Mouse (Mus musculus): ENCODE results near the gene Tmem214.

DNA sequence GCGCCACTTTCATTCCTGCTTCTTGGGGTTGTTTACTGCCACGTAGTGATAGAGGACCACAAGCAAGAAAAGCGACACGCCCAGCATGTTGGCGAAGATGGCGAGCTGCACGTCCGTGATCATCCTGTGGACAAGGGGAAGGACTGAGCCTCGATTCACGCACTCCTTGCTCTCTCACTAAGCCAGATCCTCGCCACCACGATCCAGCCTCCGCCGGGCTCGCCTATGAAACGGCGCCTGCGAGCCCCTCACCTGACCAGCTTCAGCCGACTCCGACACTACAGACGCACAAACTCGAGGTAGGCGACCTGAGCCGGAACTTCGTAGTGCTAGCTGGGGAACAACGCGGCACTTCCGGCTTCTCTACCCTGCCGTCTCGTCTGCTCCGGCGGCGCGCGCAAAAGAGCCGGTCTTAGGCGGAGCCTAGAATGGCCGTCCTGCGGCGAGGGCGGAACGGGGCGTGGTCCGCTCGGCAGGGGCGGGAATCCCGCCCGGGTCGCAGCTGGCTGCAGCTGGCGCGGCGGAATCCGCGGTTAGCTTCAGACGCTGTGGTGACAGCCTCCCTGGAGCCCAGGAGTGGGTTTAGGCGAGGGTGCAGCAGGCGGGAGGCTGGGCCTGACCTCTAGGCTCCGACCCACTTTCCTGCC lies 39.7 kb downstream of the Tmem214 start, which contains the start of gene Ost4:
- TF ChIP-seq CTCF (IDR thresholded peaks at IDR 0.05; ENCODE audit: borderline replicate concordance, insufficient read depth, low read length), result no peak
- peak; percentile 80 for TF ChIP-seq POLR2A (IDR thresholded peaks at IDR 0.05; ENCODE audit: low read depth, low read length)

Measured in embryonic fibroblast, embryonic 13.5 days (primary cell).